Mouse (Mus musculus): Measurements from ENCODE around the gene H2-T22. TPM values are rescaled to one million over a fixed set of nuclear protein-coding genes. Genes with fewer than 3 reads are reported as not detected.

Gene H2-T22
- polyA plus RNA-seq, 1 experiment from 2014 or later: 4.0 TPM

Other genes starting within 250 kb of the H2-T22 start
- gene Ier3, start 221.1 kb downstream of the H2-T22 start, polyA plus RNA-seq (2015; fragmentation: Nextera tagmentation; extraction: Ambion mirVana): 4.5 and 5.2 TPM in 2 replicates
- 57.0 and 57.7 TPM in 2 replicates for gene Flot1, start 219.5 kb downstream of the H2-T22 start, polyA plus RNA-seq (2015; fragmentation: Nextera tagmentation; extraction: Ambion mirVana)
- gene Tubb5, start 204.4 kb downstream of the H2-T22 start, polyA plus RNA-seq (2015; fragmentation: Nextera tagmentation; extraction: Ambion mirVana): 1,790 and 1,841 TPM in 2 replicates
- gene Mdc1, start 201.2 kb downstream of the H2-T22 start, polyA plus RNA-seq (2015; fragmentation: Nextera tagmentation; extraction: Ambion mirVana): 15.1 and 18.4 TPM in 2 replicates
- gene Nrm, start 181.4 kb downstream of the H2-T22 start, polyA plus RNA-seq (2015; fragmentation: Nextera tagmentation; extraction: Ambion mirVana): 41.3 and 47.9 TPM in 2 replicates
- gene Ppp1r18, start 177.2 kb downstream of the H2-T22 start, polyA plus RNA-seq (2015; fragmentation: Nextera tagmentation; extraction: Ambion mirVana): 20.9 and 22.7 TPM in 2 replicates
- gene Dhx16, start 162.9 kb downstream of the H2-T22 start, polyA plus RNA-seq (2015; fragmentation: Nextera tagmentation; extraction: Ambion mirVana): 38.6 and 39.9 TPM in 2 replicates
- gene 2310061I04Rik, start 145.3 kb downstream of the H2-T22 start, polyA plus RNA-seq (2015; fragmentation: Nextera tagmentation; extraction: Ambion mirVana): 31.6 and 36.6 TPM in 2 replicates
- gene Atat1, start 132.7 kb downstream of the H2-T22 start, polyA plus RNA-seq (2015; fragmentation: Nextera tagmentation; extraction: Ambion mirVana): 331 and 355 TPM in 2 replicates
- gene Mrps18b, start 126.4 kb downstream of the H2-T22 start, polyA plus RNA-seq (2015; fragmentation: Nextera tagmentation; extraction: Ambion mirVana): 57.1 and 62.2 TPM in 2 replicates
- 51.8 and 52.2 TPM in 2 replicates for gene Ppp1r10, start 126.3 kb downstream of the H2-T22 start, polyA plus RNA-seq (2015; fragmentation: Nextera tagmentation; extraction: Ambion mirVana)
- gene Abcf1, start 73.0 kb downstream of the H2-T22 start, polyA plus RNA-seq (2015; fragmentation: Nextera tagmentation; extraction: Ambion mirVana): 108 and 120 TPM in 2 replicates
- 50.1 and 54.4 TPM in 2 replicates for gene Gnl1, start 62.9 kb downstream of the H2-T22 start, polyA plus RNA-seq (2015; fragmentation: Nextera tagmentation; extraction: Ambion mirVana)
- gene Prr3, start 62.5 kb downstream of the H2-T22 start, polyA plus RNA-seq (2015; fragmentation: Nextera tagmentation; extraction: Ambion mirVana): 62.7 and 70.0 TPM in 2 replicates
- gene H2-T24, start 22.2 kb downstream of the H2-T22 start, polyA plus RNA-seq (2015; fragmentation: Nextera tagmentation; extraction: Ambion mirVana): 6.3 and 6.5 TPM in 2 replicates
- 5.6 and 5.7 TPM in 2 replicates for gene H2-T23, start 9.9 kb downstream of the H2-T22 start, polyA plus RNA-seq (2015; fragmentation: Nextera tagmentation; extraction: Ambion mirVana)
- gene Gm6034, start 214 bp upstream of the H2-T22 start, polyA plus RNA-seq (2015; fragmentation: Nextera tagmentation; extraction: Ambion mirVana): not detected in 2 replicates
- not detected in 2 replicates for gene Gm11127, start 15.6 kb upstream of the H2-T22 start, polyA plus RNA-seq (2015; fragmentation: Nextera tagmentation; extraction: Ambion mirVana)
- gene Gm19684, start 78.9 kb upstream of the H2-T22 start, polyA plus RNA-seq (2015; fragmentation: Nextera tagmentation; extraction: Ambion mirVana): not detected in 2 replicates
- not detected in 2 replicates for gene Gm7030, start 86.7 kb upstream of the H2-T22 start, polyA plus RNA-seq (2015; fragmentation: Nextera tagmentation; extraction: Ambion mirVana)
- not detected in 2 replicates for gene Gm8909, start 125.8 kb upstream of the H2-T22 start, polyA plus RNA-seq (2015; fragmentation: Nextera tagmentation; extraction: Ambion mirVana)
- gene H2-T3, start 147.5 kb upstream of the H2-T22 start, polyA plus RNA-seq (2015; fragmentation: Nextera tagmentation; extraction: Ambion mirVana): not detected in 2 replicates
- 92.5 and 97.4 TPM in 2 replicates for gene Rpp21, start 215.3 kb upstream of the H2-T22 start, polyA plus RNA-seq (2015; fragmentation: Nextera tagmentation; extraction: Ambion mirVana)
- gene Trim39, start 229.5 kb upstream of the H2-T22 start, polyA plus RNA-seq (2015; fragmentation: Nextera tagmentation; extraction: Ambion mirVana): 24.5 and 25.8 TPM in 2 replicates
- gene H2-M10.2, start 243.7 kb upstream of the H2-T22 start, polyA plus RNA-seq (2015; fragmentation: Nextera tagmentation; extraction: Ambion mirVana): not detected in 2 replicates

All from forebrain, embryonic 13.5 days (tissue).